Mouse (Mus musculus) kidney, adult 8-10 months (tissue): Measurements from ENCODE around the gene Eepd1.

Experiments
- DNase-seq, 2 experiments: peaks; one replicate each; pipeline ENCODE4 v3.0.0; 2022

Eepd1 gene

GRCm38 (mm10) chr9:25539461-25539860, 58.1 kb downstream of the Eepd1 start:
- DNase-seq = no peak

GRCm38 (mm10) chr9:25541355-25541754, 60.0 kb downstream of the Eepd1 start:
- DNase-seq = no peak

- no peak for DNase-seq
Observed at GRCm38 (mm10) chr9:25545212-25545611, 63.9 kb downstream of the Eepd1 start.

- DNase-seq = no peak
Observed at GRCm38 (mm10) chr9:25549130-25550060, 68.0 kb downstream of the Eepd1 start.

- DNase-seq = peak; percentile 6 to 40
Observed at GRCm38 (mm10) chr9:25550196-25550595, 68.8 kb downstream of the Eepd1 start.

- DNase-seq = no peak
Observed at GRCm38 (mm10) chr9:25552532-25552931, 71.2 kb downstream of the Eepd1 start.

GRCm38 (mm10) chr9:25554246-25554803, 73.0 kb downstream of the Eepd1 start:
- no peak for DNase-seq

- no peak for DNase-seq
Observed at GRCm38 (mm10) chr9:25555261-25555660, 73.9 kb downstream of the Eepd1 start.

GRCm38 (mm10) chr9:25556008-25556407, 74.7 kb downstream of the Eepd1 start:
- DNase-seq = no peak

- DNase-seq = no peak
Observed at GRCm38 (mm10) chr9:25557378-25557777, 76.0 kb downstream of the Eepd1 start.

GRCm38 (mm10) chr9:25558834-25559233, 77.5 kb downstream of the Eepd1 start:
- no peak for DNase-seq

GRCm38 (mm10) chr9:25560016-25560758, 78.8 kb downstream of the Eepd1 start:
- no peak for DNase-seq

GRCm38 (mm10) chr9:25561143-25561542, 79.8 kb downstream of the Eepd1 start:
- no peak for DNase-seq

GRCm38 (mm10) chr9:25563806-25564205, 82.5 kb downstream of the Eepd1 start:
- DNase-seq = no peak

- DNase-seq = no peak
Observed at GRCm38 (mm10) chr9:25567071-25567470, 85.7 kb downstream of the Eepd1 start.

GRCm38 (mm10) chr9:25568783-25569182, 87.4 kb downstream of the Eepd1 start:
- no peak for DNase-seq

GRCm38 (mm10) chr9:25570011-25570410, 88.7 kb downstream of the Eepd1 start:
- no peak for DNase-seq

- DNase-seq = no peak
Observed at GRCm38 (mm10) chr9:25570436-25570835, 89.1 kb downstream of the Eepd1 start.

GRCm38 (mm10) chr9:25571381-25571780, 90.0 kb downstream of the Eepd1 start:
- no peak for DNase-seq

GRCm38 (mm10) chr9:25573753-25574152, 92.4 kb downstream of the Eepd1 start:
- DNase-seq = no peak

GRCm38 (mm10) chr9:25574186-25574585, 92.8 kb downstream of the Eepd1 start:
- DNase-seq = no peak

GRCm38 (mm10) chr9:25578674-25579596, 97.6 kb downstream of the Eepd1 start:
- no peak for DNase-seq
